In genomic region chr11:75158432-75158831, GRCm38 (mm10) we compare ENCODE assay signal across 13 mouse cellular contexts. TPM values are rescaled to one million over a fixed set of nuclear protein-coding genes. Genes with fewer than 3 reads are reported as not detected.
DNase-seq lines count a peak whose midpoint lies in the region; ATAC-seq and TF ChIP-seq lines count a peak whose summit lies in the region.
"Had no signal": no experiment of that assay in that cellular context is flagged by ENCODE, and none has a peak within 500 bp of the region (broad histone marks: within the 10 kb centered on the region; RNA-seq: fewer than 3 reads in every experiment).

No protein-coding gene starts in this region.

- DNase-seq in heart, adult 8-10 months (ENCODE audit: low spot score), result peak; percentile 36
- DNase-seq in testis, postnatal 10 days (ENCODE audit: low spot score), result peak; percentile 41
- no peak for DNase-seq in testis, postnatal 14 days (ENCODE audit: low spot score)
- DNase-seq in right cerebral cortex, adult 2 months (ENCODE audit: low spot score in 2 of 2), result no peak
- no peak for DNase-seq in embryo, embryonic 10.5 days (ENCODE audit: low spot score)
- DNase-seq: cerebellum, adult 2 months; right cerebral cortex, postnatal 4 days; thymus, postnatal 4 days had no signal

- 95% methylated on average over 14 of the region's 14 CpGs for WGBS in heart, embryonic 11.5 days (ENCODE audit: insufficient replicate concordance)
- WGBS in intestine, postnatal 0 days, result 77% methylated on average over 14 of the region's 14 CpGs
- 89% methylated on average over 14 of the region's 14 CpGs for WGBS in liver, embryonic 12.5 days (ENCODE audit: insufficient replicate concordance)

- H3K9me3 ChIP-seq in heart, embryonic 11.5 days (replicated peaks; ENCODE audit: control insufficient read depth, low read length), result no peaks in the 10 kb centered on the region
- no peaks in the 10 kb centered on the region for H3K9me3 ChIP-seq in intestine, postnatal 0 days (ENCODE audit: control insufficient read depth)
- no peaks in the 10 kb centered on the region for H3K9me3 ChIP-seq in liver, embryonic 12.5 days (replicated peaks)

- no peaks in the 10 kb centered on the region for H3K27me3 ChIP-seq in heart, embryonic 11.5 days (ENCODE audit: control insufficient read depth, insufficient read depth, low read length)
- no peaks in the 10 kb centered on the region for H3K27me3 ChIP-seq in intestine, postnatal 0 days (replicated peaks; ENCODE audit: control insufficient read depth, insufficient read depth, low read length)
- peaks cover 7% of the 10 kb centered on the region for H3K27me3 ChIP-seq in liver, embryonic 12.5 days (replicated peaks)

- H3K9ac ChIP-seq in heart, embryonic 11.5 days (ENCODE audit: low read depth, low read length), result no peak overlapping the region
- H3K9ac ChIP-seq in intestine, postnatal 0 days (ENCODE audit: low read depth, low read length), result 0 out of 2 replicates have a peak overlapping the region, but pooled peaks have one; percentile 18
- no peak overlapping the region for H3K9ac ChIP-seq in liver, embryonic 12.5 days

- no peak overlapping the region for H3K27ac ChIP-seq in heart, embryonic 11.5 days (ENCODE audit: low read depth, low read length)
- no peak overlapping the region for H3K27ac ChIP-seq in intestine, postnatal 0 days (ENCODE audit: low read depth, low read length)
- H3K27ac ChIP-seq in liver, embryonic 12.5 days, result no peak overlapping the region

- TF ChIP-seq CTCF in intestine, postnatal 0 days (IDR thresholded peaks at IDR 0.05; ENCODE audit: low read depth), result no peak

- no peak for ATAC-seq in heart, embryonic 11.5 days (replicated peaks; ENCODE audit: insufficient number of reproducible peaks, low FRiP score, low TSS enrichment)
- no peak for ATAC-seq in intestine, postnatal 0 days
- ATAC-seq in liver, embryonic 12.5 days, result no peak
- ATAC-seq: activated CD4-positive, CD25-positive, alpha-beta regulatory T cell, adult 4 months had no signal

- H3K4me2 ChIP-seq in heart, embryonic 11.5 days, result no peak overlapping the region
- H3K4me2 ChIP-seq in intestine, postnatal 0 days (replicated peaks; ENCODE audit: low read depth), result no peak overlapping the region
- H3K4me2 ChIP-seq in liver, embryonic 12.5 days, result no peak overlapping the region

- H3K4me3 ChIP-seq in heart, embryonic 11.5 days (ENCODE audit: low read depth, low read length), result no peak overlapping the region
- no peak overlapping the region for H3K4me3 ChIP-seq in intestine, postnatal 0 days (ENCODE audit: low read depth, low read length)
- no peak overlapping the region for H3K4me3 ChIP-seq in liver, embryonic 12.5 days
- H3K4me3 ChIP-seq: erythroblast, embryonic 14.5 days had no signal

- peaks cover 30% of the 10 kb centered on the region for H3K4me1 ChIP-seq in heart, embryonic 11.5 days (ENCODE audit: control insufficient read depth, insufficient read depth, low read length)
- no peaks in the 10 kb centered on the region for H3K4me1 ChIP-seq in intestine, postnatal 0 days (replicated peaks; ENCODE audit: control insufficient read depth, insufficient read depth, low read length)
- H3K4me1 ChIP-seq in liver, embryonic 12.5 days, result peaks cover 46% of the 10 kb centered on the region

- peaks cover 14% of the 10 kb centered on the region for H3K36me3 ChIP-seq in heart, embryonic 11.5 days (ENCODE audit: control insufficient read depth, insufficient read depth, low read length)
- peaks cover 34% of the 10 kb centered on the region for H3K36me3 ChIP-seq in intestine, postnatal 0 days (ENCODE audit: control insufficient read depth, insufficient read depth)
- peaks cover 41% of the 10 kb centered on the region for H3K36me3 ChIP-seq in liver, embryonic 12.5 days

RNA-seq across cellular contexts. Expression of gene Hic1, which starts 10.9 kb away (rescaled TPM):
- total RNA-seq in heart, adult 8-10 months (2022), result 10 to 100 TPM in 3 of 4 experiments, 1 to 10 TPM in 1; 7.6 to 19.4 (median 16.8) TPM
- polyA plus RNA-seq in heart, embryonic 11.5 days (2014; fragmentation: Nextera tagmentation; extraction: Ambion mirVana), result 2.5 and 3.0 TPM in 2 replicates
- polyA plus RNA-seq in intestine, postnatal 0 days (2015; fragmentation: Nextera tagmentation; extraction: Ambion mirVana), result 8.6 and 8.8 TPM in 2 replicates
- 4.6 and 5.8 TPM in 2 replicates for polyA plus RNA-seq in liver, embryonic 12.5 days (2016; fragmentation: Nextera tagmentation; extraction: Ambion mirVana)

RNA-seq across cellular contexts. Expression of gene Ovca2, which starts 20.2 kb away (rescaled TPM):
- 1 to 10 TPM; 5.6 to 6.9 (median 5.9) TPM for total RNA-seq in heart, adult 8-10 months (2022)
- 23.4 and 24.6 TPM in 2 replicates for polyA plus RNA-seq in heart, embryonic 11.5 days (2014; fragmentation: Nextera tagmentation; extraction: Ambion mirVana)
- polyA plus RNA-seq in intestine, postnatal 0 days (2015; fragmentation: Nextera tagmentation; extraction: Ambion mirVana), result 21.6 and 22.4 TPM in 2 replicates
- 17.6 and 17.9 TPM in 2 replicates for polyA plus RNA-seq in liver, embryonic 12.5 days (2016; fragmentation: Nextera tagmentation; extraction: Ambion mirVana)

RNA-seq across cellular contexts. Expression of gene Dph1, which starts 32.6 kb away (rescaled TPM):
- total RNA-seq in heart, adult 8-10 months (2022), result 10 to 100 TPM in 2 of 4 experiments, 1 to 10 TPM in 2; 8.1 to 11.2 (median 9.7) TPM
- polyA plus RNA-seq in heart, embryonic 11.5 days (2014; fragmentation: Nextera tagmentation; extraction: Ambion mirVana), result 16.5 and 21.0 TPM in 2 replicates
- polyA plus RNA-seq in intestine, postnatal 0 days (2015; fragmentation: Nextera tagmentation; extraction: Ambion mirVana), result 11.3 and 12.3 TPM in 2 replicates
- 19.7 and 20.5 TPM in 2 replicates for polyA plus RNA-seq in liver, embryonic 12.5 days (2016; fragmentation: Nextera tagmentation; extraction: Ambion mirVana)

RNA-seq across cellular contexts. Expression of gene Rtn4rl1, which starts 35.2 kb away (rescaled TPM):
- total RNA-seq in heart, adult 8-10 months (2022), result 1 to 10 TPM; 5.2 to 7.9 (median 6.8) TPM
- polyA plus RNA-seq in heart, embryonic 11.5 days (2014; fragmentation: Nextera tagmentation; extraction: Ambion mirVana), result 12.7 and 16.8 TPM in 2 replicates
- polyA plus RNA-seq in intestine, postnatal 0 days (2015; fragmentation: Nextera tagmentation; extraction: Ambion mirVana), result 1.5 and 1.8 TPM in 2 replicates
- 1.2 and 1.3 TPM in 2 replicates for polyA plus RNA-seq in liver, embryonic 12.5 days (2016; fragmentation: Nextera tagmentation; extraction: Ambion mirVana)
- polyA plus RNA-seq: erythroblast, embryonic 14.5 days had no signal

Comparison
In these comparisons a context has a peak if more than half of its experiments do, and no peak if none do; other contexts are left out.
1. DNase-seq: peak in heart, adult 8-10 months (single experiment) and testis, postnatal 10 days (single experiment); none in testis, postnatal 14 days (single experiment), right cerebral cortex, adult 2 months (0 of 2) and embryo, embryonic 10.5 days (single experiment).